Mouse (Mus musculus) kidney, embryonic 15.5 days (tissue): ENCODE results near the gene Camkk1. TPM values are rescaled to one million over a fixed set of nuclear protein-coding genes. Genes with fewer than 3 reads are reported as not detected.

Source experiments
- polyA plus RNA-seq: library from polyadenylated mRNA; unstranded; fragments of >200 nt; fragmentation: Nextera tagmentation; extraction: Ambion mirVana; gene quantifications from 2 replicates; pipeline ENCODE4 v1.2.1, GENCODE M21; 2015

Gene Camkk1
- polyA plus RNA-seq, 1 experiment from 2014 or later = 9.2 TPM

Other genes starting within 250 kb of the Camkk1 start
- gene Cyb5d2, start 222.9 kb upstream of the Camkk1 start, polyA plus RNA-seq = 5.2 and 6.4 TPM in 2 replicates
- gene Zzef1, start 222.8 kb upstream of the Camkk1 start, polyA plus RNA-seq = 7.9 and 8.9 TPM in 2 replicates
- gene Atp2a3, start 57.8 kb upstream of the Camkk1 start, polyA plus RNA-seq = 4.2 and 5.7 TPM in 2 replicates
- 1.6 and 1.7 TPM in 2 replicates for gene P2rx1, start 19.9 kb upstream of the Camkk1 start, polyA plus RNA-seq
- gene Ncbp3, start 28.8 kb downstream of the Camkk1 start, polyA plus RNA-seq = 12.1 and 12.9 TPM in 2 replicates
- gene Itgae, start 71.6 kb downstream of the Camkk1 start, polyA plus RNA-seq = 0.37 and 0.42 TPM in 2 replicates
- 17.5 and 18.9 TPM in 2 replicates for gene Haspin, start 119.3 kb downstream of the Camkk1 start, polyA plus RNA-seq
- gene P2rx5, start 141.4 kb downstream of the Camkk1 start, polyA plus RNA-seq = 0.47 and 0.50 TPM in 2 replicates
- gene Emc6, start 158.0 kb downstream of the Camkk1 start, polyA plus RNA-seq = 121 and 131 TPM in 2 replicates
- gene Tax1bp3, start 158.1 kb downstream of the Camkk1 start, polyA plus RNA-seq = 202 and 204 TPM in 2 replicates
- 17.7 and 18.2 TPM in 2 replicates for gene Ctns, start 180.0 kb downstream of the Camkk1 start, polyA plus RNA-seq
- 1.5 and 1.7 TPM in 2 replicates for gene Shpk, start 180.5 kb downstream of the Camkk1 start, polyA plus RNA-seq
- gene Trpv1, start 215.3 kb downstream of the Camkk1 start, polyA plus RNA-seq = 0.12 TPM in 1 of 2 replicates, not detected in the other
- gene Trpv3, start 248.4 kb downstream of the Camkk1 start, polyA plus RNA-seq = 0.18 and 0.22 TPM in 2 replicates